Mouse (Mus musculus) limb, embryonic 15.5 days (tissue): Measurements from ENCODE around the gene Smad6. TPM values are rescaled to one million over a fixed set of nuclear protein-coding genes. Genes with fewer than 3 reads are reported as not detected.

Experiments
- ATAC-seq: fragments of 200-750 bp; cut with Nextera tagmentation; 2 replicates; pipeline ENCODE4 v1.8.0; 2017; ENCODE audit warnings: low read depth, moderate TSS enrichment; ENCODE audit not compliant: insufficient number of reproducible peaks, low FRiP score, low TSS enrichment
- H3K27ac ChIP-seq: fragments of 300-500 bp; sonication (generic); 2 replicates; pipeline ENCODE4 v1.5.1; 2015; ENCODE audit warnings: moderate library complexity, mild to moderate bottlenecking, inconsistent platforms
- H3K27me3 ChIP-seq: fragments of 300-500 bp; sonication (generic); 2 replicates; pipeline ENCODE4 v1.6.1; 2015; ENCODE audit warnings: inconsistent platforms
- H3K36me3 ChIP-seq: fragments of 300-500 bp; sonication (generic); 2 replicates; pipeline ENCODE4 v1.6.1; 2015; ENCODE audit warnings: inconsistent platforms
- H3K4me1 ChIP-seq: fragments of 300-500 bp; sonication (generic); 2 replicates; pipeline ENCODE4 v1.6.1; 2015; ENCODE audit warnings: inconsistent platforms
- H3K4me2 ChIP-seq: fragments of 300-500 bp; sonication (generic); 2 replicates; pipeline ENCODE4 v1.6.1; 2015; ENCODE audit warnings: mild to moderate bottlenecking, inconsistent platforms
- H3K4me3 ChIP-seq: fragments of 300-500 bp; sonication (generic); 2 replicates; pipeline ENCODE4 v1.5.1; 2015; ENCODE audit warnings: mild to moderate bottlenecking, inconsistent platforms
- H3K9ac ChIP-seq: fragments of 300-500 bp; sonication (generic); 2 replicates; pipeline ENCODE4 v1.6.1; 2015; ENCODE audit warnings: inconsistent platforms
- H3K9me3 ChIP-seq: fragments of 300-500 bp; sonication (generic); 2 replicates; pipeline ENCODE4 v1.6.1; 2016; ENCODE audit warnings: inconsistent platforms
- WGBS: fragments of 180-500 bp; shearing (Covaris S2); methylation state at CpG from one replicate; pipeline ENCODE4 v1.1.7; 2015; 5-methylcytosine and 5-hydroxymethylcytosine counted together
- polyA plus RNA-seq: library from polyadenylated mRNA; unstranded; fragments of >200 nt; fragmentation: Nextera tagmentation; extraction: Ambion mirVana; gene quantifications from 2 replicates; pipeline ENCODE4 v1.2.1, GENCODE M21; 2015

The Smad6 gene
- polyA plus RNA-seq: 7.1 and 9.4 TPM in 2 replicates

GRCm38 (mm10) chr9:64021853-64022561 is at the start of gene Smad6:
Smad6 (minus strand) TSS chr9:64022059.
- WGBS: under 1% methylated on average over 60 of the region's 60 CpGs
- Histone ChIP-seq H3K9me3 (no peaks in the 10 kb centered on the region), H3K27me3 (no peaks in the 10 kb centered on the region), H3K4me1 (peaks cover 41% of the 10 kb centered on the region), H3K36me3 (no peaks in the 10 kb centered on the region), H3K9ac (peak within 1 kb of the TSS; percentile 95), H3K27ac (peak within 1 kb of the TSS; percentile 96), H3K4me3 (peak within 1 kb of the TSS; percentile 62), H3K4me2 (peak within 1 kb of the TSS; percentile 95)
- ATAC-seq: peak; percentile 78

GRCm38 (mm10) chr9:64070674-64071073 is 48.8 kb upstream of the Smad6 start:
- peaks cover 15% of the 10 kb centered on the region for H3K4me1 ChIP-seq
- no peaks in the 10 kb centered on the region for H3K27me3 ChIP-seq
- no peak overlapping the region for H3K9ac ChIP-seq
- no peak overlapping the region for H3K4me2 ChIP-seq
- no peaks in the 10 kb centered on the region for H3K36me3 ChIP-seq
- no peak overlapping the region for H3K27ac ChIP-seq
- H3K9me3 ChIP-seq: no peaks in the 10 kb centered on the region
- H3K4me3 ChIP-seq: no peak overlapping the region
- 83% methylated on average over 5 of the region's 5 CpGs for WGBS
- no peak for ATAC-seq

- WGBS: 91% methylated on average over 5 of the region's 5 CpGs
- Histone ChIP-seq H3K4me2 (no peak overlapping the region), H3K4me3 (no peak overlapping the region), H3K27me3 (no peaks in the 10 kb centered on the region), H3K27ac (no peak overlapping the region), H3K36me3 (no peaks in the 10 kb centered on the region), H3K4me1 (peaks cover 15% of the 10 kb centered on the region), H3K9ac (no peak overlapping the region), H3K9me3 (no peaks in the 10 kb centered on the region)
- no peak for ATAC-seq
These were observed 47.3 kb upstream of the Smad6 start for GRCm38 (mm10) chr9:64069131-64069530.

GRCm38 (mm10) chr9:64068571-64068970 is 46.7 kb upstream of the Smad6 start:
- no peak for ATAC-seq
- no peak overlapping the region for H3K4me2 ChIP-seq

GRCm38 (mm10) chr9:64067787-64068186 is 45.9 kb upstream of the Smad6 start:
- Histone ChIP-seq H3K27ac (no peak overlapping the region), H3K36me3 (no peaks in the 10 kb centered on the region), H3K4me2 (no peak overlapping the region), H3K9me3 (no peaks in the 10 kb centered on the region), H3K4me3 (no peak overlapping the region), H3K27me3 (no peaks in the 10 kb centered on the region), H3K9ac (no peak overlapping the region), H3K4me1 (peaks cover 15% of the 10 kb centered on the region)
- WGBS: 81% methylated on average over 5 of the region's 5 CpGs
- ATAC-seq: no peak

More at GRCm38 (mm10) chr9:64068571-64068970, 46.7 kb upstream of the Smad6 start:
- no peaks in the 10 kb centered on the region for H3K27me3 ChIP-seq
- H3K36me3 ChIP-seq: no peaks in the 10 kb centered on the region
- no peaks in the 10 kb centered on the region for H3K9me3 ChIP-seq
- no peak overlapping the region for H3K27ac ChIP-seq
- peaks cover 15% of the 10 kb centered on the region for H3K4me1 ChIP-seq
- WGBS: 90% methylated on average over 1 of the region's 1 CpGs
- H3K9ac ChIP-seq: no peak overlapping the region
- no peak overlapping the region for H3K4me3 ChIP-seq

- 6% methylated on average over 30 of the region's 30 CpGs for WGBS
- no peak overlapping the region for H3K27ac ChIP-seq
- peak overlapping the region; percentile 52 for H3K4me2 ChIP-seq
These were observed 38.2 kb upstream of the Smad6 start for GRCm38 (mm10) chr9:64060033-64060539.

GRCm38 (mm10) chr9:64057903-64058650 is 36.2 kb upstream of the Smad6 start:
- peak overlapping the region; percentile 79 for H3K27ac ChIP-seq
- WGBS: 43% methylated on average over 7 of the region's 7 CpGs
- no peak overlapping the region for H3K4me2 ChIP-seq
- H3K36me3 ChIP-seq: no peaks in the 10 kb centered on the region
- H3K9ac ChIP-seq: no peak overlapping the region
- no peaks in the 10 kb centered on the region for H3K9me3 ChIP-seq
- ATAC-seq: peak; percentile 63
- H3K4me1 ChIP-seq: peaks cover 45% of the 10 kb centered on the region
- no peak overlapping the region for H3K4me3 ChIP-seq
- H3K27me3 ChIP-seq: peaks cover 6% of the 10 kb centered on the region; the same call in 1 of the 2 replicates

More at GRCm38 (mm10) chr9:64060033-64060539, 38.2 kb upstream of the Smad6 start:
- Histone ChIP-seq H3K4me1 (peaks cover 44% of the 10 kb centered on the region), H3K36me3 (no peaks in the 10 kb centered on the region), H3K9me3 (no peaks in the 10 kb centered on the region), H3K4me3 (peak overlapping the region; percentile 19; the same call in 1 of the 2 replicates), H3K27me3 (peaks cover 6% of the 10 kb centered on the region; the same call in 1 of the 2 replicates), H3K9ac (0 out of 2 replicates have a peak overlapping the region, but pooled peaks have one; percentile 12)
- ATAC-seq: no peak

GRCm38 (mm10) chr9:64055162-64055561 is 33.3 kb upstream of the Smad6 start:
- peaks cover 47% of the 10 kb centered on the region for H3K4me1 ChIP-seq
- no peak overlapping the region for H3K4me3 ChIP-seq
- no peaks in the 10 kb centered on the region for H3K27me3 ChIP-seq
- no peak overlapping the region for H3K4me2 ChIP-seq
- no peaks in the 10 kb centered on the region for H3K36me3 ChIP-seq
- ATAC-seq: no peak
- H3K9me3 ChIP-seq: no peaks in the 10 kb centered on the region
- H3K9ac ChIP-seq: no peak overlapping the region
- 62% methylated on average over 9 of the region's 9 CpGs for WGBS
- no peak overlapping the region for H3K27ac ChIP-seq

- no peaks in the 10 kb centered on the region for H3K27me3 ChIP-seq
- H3K27ac ChIP-seq: no peak overlapping the region
- no peak for ATAC-seq
- WGBS: 59% methylated on average over 4 of the region's 4 CpGs
- H3K9me3 ChIP-seq: no peaks in the 10 kb centered on the region
- peaks cover 42% of the 10 kb centered on the region for H3K4me1 ChIP-seq
- no peak overlapping the region for H3K9ac ChIP-seq
- no peaks in the 10 kb centered on the region for H3K36me3 ChIP-seq
- H3K4me2 ChIP-seq: no peak overlapping the region
- no peak overlapping the region for H3K4me3 ChIP-seq
These were observed 31.9 kb upstream of the Smad6 start for GRCm38 (mm10) chr9:64053786-64054185.

GRCm38 (mm10) chr9:64051241-64051640 is 29.4 kb upstream of the Smad6 start:
- 93% methylated on average over 2 of the region's 2 CpGs for WGBS
- no peak overlapping the region for H3K27ac ChIP-seq
- no peak for ATAC-seq
- no peaks in the 10 kb centered on the region for H3K36me3 ChIP-seq
- no peaks in the 10 kb centered on the region for H3K27me3 ChIP-seq
- H3K9ac ChIP-seq: no peak overlapping the region
- H3K4me1 ChIP-seq: peaks cover 26% of the 10 kb centered on the region
- H3K9me3 ChIP-seq: no peaks in the 10 kb centered on the region
- no peak overlapping the region for H3K4me2 ChIP-seq
- H3K4me3 ChIP-seq: no peak overlapping the region

GRCm38 (mm10) chr9:64050513-64051065 is 28.7 kb upstream of the Smad6 start:
- Histone ChIP-seq H3K4me2 (peak overlapping the region; percentile 64), H3K27ac (peak overlapping the region; percentile 40; the same call in 1 of the 2 replicates), H3K27me3 (no peaks in the 10 kb centered on the region), H3K4me3 (peak overlapping the region; percentile 39), H3K9me3 (no peaks in the 10 kb centered on the region), H3K36me3 (no peaks in the 10 kb centered on the region), H3K4me1 (peaks cover 20% of the 10 kb centered on the region), H3K9ac (no peak overlapping the region)
- 29% methylated on average over 8 of the region's 8 CpGs for WGBS
- ATAC-seq: no peak
